Mouse (Mus musculus) spleen, adult 2 months (tissue): Measurements from ENCODE around the gene Flrt1.

Source experiments
- CTCF ChIP-seq: fragments of 200-500 bp; IDR thresholded peaks from 2 replicates; pipeline ENCODE4 v1.5.1; 2011; ENCODE audit warnings: mild to moderate bottlenecking, inconsistent platforms; ENCODE audit not compliant: insufficient read depth, insufficient read length, insufficient replicate concordance; ENCODE audit errors: extremely low read depth
- POLR2A ChIP-seq: fragments of 200-500 bp; IDR thresholded peaks from 2 replicates; pipeline ENCODE4 v1.6.1; 2011; ENCODE audit warnings: low read depth, low read length, inconsistent platforms

- TF ChIP-seq POLR2A (no peak), CTCF (no peak)
These were observed at the start of gene Flrt1 for GRCm38 (mm10) chr19:7105544-7105943.
